Mouse (Mus musculus) kidney, postnatal 25 days (tissue): ENCODE data around the gene Spag7.
A peak's percentile ranks its signal among the peaks of the same experiment; 100 is the strongest.

Source experiments
- DNase-seq, 2 experiments: peaks; one replicate each; pipeline ENCODE4 v3.0.0; 2021; ENCODE audit warnings: mixed read lengths in 2 of 2

Gene Spag7

GRCm38 (mm10) chr11:70681170-70681569 lies 12.0 kb upstream of the Spag7 start:
- peak in 1 of 2 experiments; percentile 35 for DNase-seq

GRCm38 (mm10) chr11:70679894-70680293 lies 10.7 kb upstream of the Spag7 start:
- peak in 1 of 2 experiments; percentile 34 for DNase-seq

- DNase-seq: peak in 1 of 2 experiments; percentile 32
Observed at GRCm38 (mm10) chr11:70679361-70679760, 10.1 kb upstream of the Spag7 start.

DNA sequence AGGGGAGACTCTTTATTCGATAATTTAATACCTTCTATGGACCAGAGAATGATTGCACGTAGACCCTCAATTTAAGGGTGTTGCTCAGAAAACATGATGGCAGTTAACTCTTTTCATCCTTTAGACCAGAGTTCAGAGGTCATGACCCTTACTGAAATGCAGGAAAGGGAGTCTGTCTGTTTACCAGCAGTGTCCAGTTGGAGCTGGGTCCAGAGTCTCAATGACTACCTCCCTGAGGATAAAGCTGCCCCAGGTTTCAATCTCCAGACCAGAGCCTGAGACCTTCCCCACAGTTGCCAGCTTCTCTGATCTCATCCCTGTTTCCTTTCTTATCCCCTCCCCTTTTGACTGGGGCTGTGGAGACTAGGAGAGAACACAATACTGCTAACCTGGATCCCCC lies 9.4 kb upstream of the Spag7 start:
- peak in 1 of 2 experiments; percentile 31 for DNase-seq

DNA sequence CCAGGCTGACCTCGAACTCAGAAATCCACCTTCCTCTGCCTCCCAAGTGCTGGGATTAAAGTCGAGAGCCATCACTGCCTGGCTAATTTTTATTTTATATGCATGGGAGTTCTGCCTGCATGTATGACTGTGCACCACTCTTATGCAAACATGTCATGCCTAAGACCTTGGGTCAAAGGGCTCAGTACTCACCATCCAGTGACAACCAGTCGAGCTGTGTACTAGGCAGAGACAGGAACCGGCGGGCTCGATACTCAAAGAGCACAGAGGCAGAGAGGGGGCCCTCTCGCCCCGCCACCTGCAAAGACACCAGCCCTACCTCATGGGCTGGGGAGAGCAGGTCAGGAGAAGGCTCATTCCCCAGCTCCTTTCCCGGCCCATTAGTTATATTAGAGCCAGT lies 8.9 kb upstream of the Spag7 start:
- peak in 1 of 2 experiments; percentile 28 for DNase-seq

- DNase-seq: peak in 1 of 2 experiments; percentile 42
Observed at GRCm38 (mm10) chr11:70674501-70674900, 5.3 kb upstream of the Spag7 start.

- peak in 1 of 2 experiments; percentile 25 for DNase-seq
Observed at GRCm38 (mm10) chr11:70674014-70674413, 4.8 kb upstream of the Spag7 start.

GRCm38 (mm10) chr11:70671333-70672047 lies 2.3 kb upstream of the Spag7 start:
- DNase-seq: peak in 1 of 2 experiments; percentile 61

- peak; percentile 28 to 62 for DNase-seq
Observed at GRCm38 (mm10) chr11:70670483-70670882, 1.3 kb upstream of the Spag7 start.

GRCm38 (mm10) chr11:70669582-70670345 lies 548 bp upstream of the Spag7 start:
- peak; percentile 78 to 84 for DNase-seq

DNA sequence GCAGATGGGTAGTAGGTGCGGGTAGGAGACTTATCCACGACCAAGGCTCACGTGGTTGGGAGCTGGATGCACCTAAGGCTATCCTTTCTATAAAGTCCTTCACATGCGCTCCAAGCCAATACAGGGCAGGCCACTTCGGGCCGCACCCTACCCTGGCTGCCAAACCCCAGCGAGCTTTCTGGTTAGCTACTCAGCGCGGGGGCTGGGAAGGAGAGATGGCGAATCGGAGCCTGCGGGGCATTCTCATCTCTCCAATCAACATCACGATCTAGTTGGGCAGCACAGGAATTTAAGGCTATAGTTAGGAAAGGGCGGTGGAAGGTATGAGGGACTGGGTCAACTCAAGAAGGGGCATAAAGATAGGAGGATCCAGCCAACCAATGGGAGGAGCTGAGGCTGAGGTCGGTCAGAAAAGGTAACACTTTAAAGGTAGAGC lies 863 bp downstream of the Spag7 start:
- DNase-seq: no peak

DNA sequence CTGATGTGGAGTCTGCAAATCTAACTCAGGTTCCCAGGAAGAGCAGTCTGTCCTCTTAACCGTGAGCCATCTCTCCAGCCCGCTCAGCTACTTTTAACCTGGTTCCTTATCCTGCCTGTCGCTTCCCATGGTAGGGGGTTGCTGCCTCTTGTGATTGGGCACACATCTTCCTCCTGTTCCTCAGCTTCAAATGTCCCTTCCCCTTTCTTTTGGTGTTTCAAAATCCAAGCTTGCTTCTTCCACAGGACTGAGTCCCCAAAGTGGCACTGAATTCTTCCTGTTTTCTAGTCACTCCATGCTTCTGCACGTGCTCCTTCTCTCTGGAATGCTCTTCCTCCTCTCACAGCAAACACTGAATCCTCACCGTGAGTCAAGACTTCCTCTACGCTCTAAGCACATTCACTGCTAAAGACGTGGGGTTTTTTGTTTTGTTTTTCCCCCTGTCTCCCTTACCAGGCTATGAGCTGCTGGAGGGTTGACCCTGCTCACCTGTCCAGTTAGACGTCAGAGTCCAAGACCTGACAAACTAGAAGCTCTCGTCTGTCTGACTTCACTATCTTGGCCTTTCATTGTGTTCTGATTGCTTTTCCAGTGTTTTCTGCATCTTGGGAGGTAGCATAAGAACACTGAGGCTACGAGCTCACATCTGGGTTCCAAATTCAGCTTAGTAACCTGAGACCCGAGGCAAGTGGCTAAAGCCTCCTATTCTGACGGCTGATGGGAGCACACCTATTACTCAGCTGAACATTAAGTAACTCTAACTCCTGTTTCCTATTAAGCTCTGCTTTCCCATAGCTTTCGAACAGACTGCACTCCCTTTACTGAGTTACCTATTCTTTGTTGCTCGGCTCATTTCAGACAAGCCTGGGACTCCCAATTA lies 1.7 kb downstream of the Spag7 start:
- no peak for DNase-seq

- no peak for DNase-seq
Observed at GRCm38 (mm10) chr11:70666687-70667086, 2.5 kb downstream of the Spag7 start.

- no peak for DNase-seq
Observed at GRCm38 (mm10) chr11:70664741-70665140, 4.5 kb downstream of the Spag7 start.

- no peak for DNase-seq
Observed at GRCm38 (mm10) chr11:70663957-70664356, 5.3 kb downstream of the Spag7 start.

- DNase-seq: no peak
Observed at GRCm38 (mm10) chr11:70663101-70663500, 6.1 kb downstream of the Spag7 start.

DNA sequence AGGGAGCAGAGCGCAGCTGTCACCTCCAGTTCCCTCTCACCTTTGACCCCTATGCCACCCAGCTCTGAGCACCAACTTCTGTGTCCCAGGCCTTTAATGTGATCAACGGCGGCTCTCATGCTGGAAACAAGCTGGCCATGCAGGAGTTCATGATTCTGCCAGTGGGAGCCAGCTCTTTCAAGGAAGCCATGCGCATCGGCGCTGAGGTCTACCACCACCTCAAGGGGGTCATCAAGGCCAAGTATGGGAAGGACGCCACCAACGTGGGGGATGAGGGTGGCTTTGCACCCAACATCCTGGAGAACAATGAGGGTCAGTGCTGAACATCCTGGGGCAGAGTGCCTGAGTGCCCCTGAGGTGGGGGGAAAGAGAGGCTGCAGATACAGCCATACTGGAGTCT lies 8.6 kb downstream of the Spag7 start:
- no peak for DNase-seq

- no peak for DNase-seq
Observed at GRCm38 (mm10) chr11:70658942-70659341, 10.3 kb downstream of the Spag7 start.

GRCm38 (mm10) chr11:70658521-70658920 lies 10.7 kb downstream of the Spag7 start:
- DNase-seq: no peak

- no peak for DNase-seq
Observed at GRCm38 (mm10) chr11:70657991-70658390, 11.2 kb downstream of the Spag7 start.

- DNase-seq: no peak
Observed at GRCm38 (mm10) chr11:70657573-70657972, 11.6 kb downstream of the Spag7 start.

GRCm38 (mm10) chr11:70656964-70657363 lies 12.3 kb downstream of the Spag7 start, which contains the start of gene Eno3:
Eno3 (plus strand) TSS chr11:70657202.
- peak in 1 of 2 experiments; percentile 47 for DNase-seq

- peak; percentile 71 for DNase-seq
Observed at GRCm38 (mm10) chr11:70656456-70656927, 12.7 kb downstream of the Spag7 start.
